Mouse (Mus musculus): ENCODE measurements around the gene Ccdc170. TPM values are rescaled to one million over a fixed set of nuclear protein-coding genes. Genes with fewer than 3 reads are reported as not detected.
A peak's percentile ranks its signal among the peaks of the same experiment; 100 is the strongest.
"Not testable (repeated sequence)": the region's sequence is repeated elsewhere in the genome, so short reads cannot be mapped to it uniquely, and the experiment has no call there.

Ccdc170 gene
- total RNA-seq, 2 experiments from 2014 or later, result 0.52 to 0.64 TPM

DNA sequence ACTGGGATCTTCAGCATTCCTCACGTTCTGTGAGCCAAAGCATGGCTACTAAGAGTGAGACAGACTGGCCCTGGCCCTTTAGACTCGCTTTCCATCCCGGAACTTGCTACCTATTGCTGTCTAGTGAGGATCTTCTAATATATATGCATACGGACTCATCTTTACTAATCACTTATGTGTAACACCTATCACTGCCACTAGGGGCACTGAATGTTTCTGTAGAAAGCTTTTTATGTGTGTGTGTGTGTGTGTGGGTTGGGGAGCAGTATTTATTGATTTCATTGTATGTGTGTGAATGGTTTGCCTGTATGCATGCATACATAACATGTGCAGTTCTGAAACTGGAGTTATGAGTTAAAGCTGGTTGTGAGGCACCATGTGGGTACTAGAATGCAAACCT is 111.5 kb downstream of the Ccdc170 start:
- no peak for DNase-seq (ENCODE audit: low spot score in 2 of 2)
- intact Hi-C loops (cut with DNase I), result no loop called here

DNA sequence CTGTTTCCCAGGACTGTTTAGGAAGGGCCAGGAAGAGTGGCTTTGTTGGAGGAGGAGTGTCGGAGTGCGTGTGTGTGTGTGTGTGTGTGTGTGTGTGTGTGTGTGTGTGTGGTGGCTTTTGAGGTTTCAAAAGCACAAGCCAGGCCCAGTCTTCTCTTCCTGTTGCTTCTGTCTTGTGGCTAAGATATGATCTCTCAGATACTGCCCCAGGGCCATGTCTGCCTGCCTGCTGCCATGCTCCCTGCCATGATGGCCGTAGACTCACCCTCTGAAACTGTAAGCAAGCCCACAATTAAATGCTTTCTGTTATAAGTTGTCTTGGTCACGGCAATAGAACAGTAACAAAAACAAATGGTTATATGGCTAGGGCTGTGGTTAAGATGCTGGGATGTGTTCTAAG is 114.9 kb downstream of the Ccdc170 start:
- DNase-seq (ENCODE audit: low spot score in 2 of 2), result no peak
- intact Hi-C loops (cut with DNase I), result no loop called here

DNA sequence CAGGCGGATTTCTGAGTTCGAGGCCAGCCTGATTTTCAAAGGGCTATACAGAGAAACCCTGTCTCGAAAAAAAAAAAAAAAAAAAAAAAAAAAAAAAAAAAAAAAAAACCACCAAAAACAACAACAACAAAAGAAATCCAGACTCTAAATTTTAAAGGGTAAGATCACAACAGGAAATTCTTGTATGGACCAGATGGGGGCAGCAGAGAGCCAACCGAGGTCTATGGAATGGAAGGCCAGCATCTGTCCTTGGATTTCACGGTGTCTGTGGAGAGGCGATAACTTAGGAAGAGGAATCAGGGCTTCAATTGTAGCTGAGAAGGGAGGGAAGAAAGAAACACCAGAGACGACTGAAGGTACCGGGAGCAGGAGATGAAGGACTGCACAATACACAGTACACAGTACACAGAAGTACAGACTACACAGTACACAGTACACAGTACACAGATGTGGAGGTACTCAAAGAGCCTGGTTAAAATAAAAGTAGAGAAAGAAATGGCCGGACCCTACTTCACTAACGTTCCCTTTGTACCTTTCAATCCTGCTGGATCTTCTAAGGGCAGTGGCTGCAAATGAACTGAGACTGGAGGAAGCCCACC is 116.0 kb downstream of the Ccdc170 start:
- intact Hi-C loops (cut with DNase I), result no loop called here
- peak; percentile 18 to 50 for DNase-seq (ENCODE audit: low spot score in 2 of 2)

DNA sequence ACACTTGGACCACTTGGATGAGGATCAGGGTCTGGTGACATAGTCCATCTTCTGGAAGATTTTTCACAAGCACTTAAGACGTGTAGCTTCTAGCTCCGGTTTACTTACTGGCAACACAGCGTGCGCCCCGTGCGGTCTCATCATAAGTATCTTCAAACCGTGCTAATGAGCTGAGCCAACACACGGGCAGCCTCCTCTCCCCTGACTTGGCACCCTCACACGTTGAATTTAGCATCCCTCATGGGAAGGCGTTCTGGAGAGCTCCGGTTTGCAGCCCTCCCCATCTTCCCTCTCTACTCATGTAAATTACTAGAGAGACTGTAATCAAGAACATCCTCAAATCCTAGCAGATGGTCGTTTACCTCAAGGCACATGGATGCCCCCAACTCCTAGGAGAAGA is 116.6 kb downstream of the Ccdc170 start:
- DNase-seq (ENCODE audit: low spot score in 2 of 2), result peak; percentile 6 to 12
- intact Hi-C loops (cut with DNase I), result no loop called here

DNA sequence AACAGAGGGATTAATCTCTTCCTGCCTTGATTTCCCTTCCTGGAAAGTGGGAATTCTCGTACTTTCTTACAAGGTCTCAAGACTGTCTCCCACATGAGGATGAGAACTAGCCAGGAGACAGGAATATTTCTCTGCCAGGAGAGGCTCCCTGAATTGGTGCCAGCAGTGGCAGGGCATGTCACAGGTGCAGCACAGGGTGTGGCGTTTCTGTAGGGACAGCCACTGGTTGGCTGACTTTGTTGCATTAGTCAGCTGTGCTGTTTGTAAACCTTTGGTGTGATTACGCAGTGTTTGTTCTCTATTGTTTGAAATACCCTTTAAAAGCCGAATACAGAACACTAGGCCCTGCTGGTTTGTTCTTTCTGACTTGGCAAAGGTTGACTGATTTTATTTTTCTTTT is 117.3 kb downstream of the Ccdc170 start:
- DNase-seq (ENCODE audit: low spot score in 2 of 2), result no peak
- intact Hi-C loops (cut with DNase I), result no loop called here

DNA sequence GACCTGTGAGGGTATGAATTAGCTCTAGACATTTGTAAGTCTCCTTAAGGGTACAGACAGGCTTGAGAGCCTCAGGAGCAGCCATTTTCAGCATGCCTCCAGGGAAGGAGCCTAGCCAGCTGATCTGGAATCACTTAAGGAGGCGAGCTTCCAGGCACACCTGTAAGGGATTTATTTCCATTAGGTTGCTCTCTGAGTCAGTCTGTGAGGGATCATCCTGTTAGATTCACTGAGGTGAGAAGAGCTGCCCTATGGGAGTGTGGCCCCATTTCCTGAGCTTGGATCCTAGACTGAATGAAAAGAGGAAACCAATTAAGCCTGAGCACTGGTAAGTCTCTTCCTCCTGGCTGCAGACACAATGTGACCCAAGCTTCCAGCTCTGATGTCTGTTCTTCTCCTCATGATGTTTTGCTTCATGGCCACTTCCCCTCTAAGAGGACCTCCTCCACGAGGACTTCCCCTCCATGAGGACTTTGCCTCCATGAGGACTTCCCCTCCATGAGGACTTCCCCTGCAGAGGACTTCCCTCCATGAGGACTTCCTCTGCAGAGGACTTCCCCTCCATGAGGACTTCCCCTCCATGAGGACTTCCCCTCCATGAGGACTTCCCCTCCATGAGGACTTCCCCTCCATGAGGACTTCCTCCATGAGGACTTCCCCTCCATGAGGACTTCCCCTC is 118.6 kb downstream of the Ccdc170 start:
- DNase-seq (ENCODE audit: low spot score in 2 of 2), result no peak
- intact Hi-C loops (cut with DNase I), result no loop called here

DNA sequence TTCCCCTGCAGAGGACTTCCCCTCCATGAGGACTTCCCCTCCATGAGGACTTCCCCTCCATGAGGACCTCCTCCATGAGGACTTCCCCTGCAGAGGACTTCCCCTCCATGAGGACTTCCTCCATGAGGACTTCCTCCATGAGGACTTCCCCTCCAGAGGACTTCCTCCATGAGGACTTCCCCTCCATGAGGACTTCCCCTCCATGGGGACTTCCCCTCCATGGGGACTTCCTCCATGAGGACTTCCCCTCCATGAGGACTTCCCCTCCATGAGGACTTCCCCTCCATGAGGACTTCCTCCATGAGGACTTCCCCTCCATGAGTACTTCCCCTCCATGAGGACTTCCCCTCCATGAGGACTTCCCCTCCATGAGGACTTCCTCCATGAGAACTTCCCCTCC is 119.3 kb downstream of the Ccdc170 start:
- DNase-seq (ENCODE audit: low spot score in 2 of 2); intact Hi-C loops (cut with DNase I): not testable (repeated sequence)

DNA sequence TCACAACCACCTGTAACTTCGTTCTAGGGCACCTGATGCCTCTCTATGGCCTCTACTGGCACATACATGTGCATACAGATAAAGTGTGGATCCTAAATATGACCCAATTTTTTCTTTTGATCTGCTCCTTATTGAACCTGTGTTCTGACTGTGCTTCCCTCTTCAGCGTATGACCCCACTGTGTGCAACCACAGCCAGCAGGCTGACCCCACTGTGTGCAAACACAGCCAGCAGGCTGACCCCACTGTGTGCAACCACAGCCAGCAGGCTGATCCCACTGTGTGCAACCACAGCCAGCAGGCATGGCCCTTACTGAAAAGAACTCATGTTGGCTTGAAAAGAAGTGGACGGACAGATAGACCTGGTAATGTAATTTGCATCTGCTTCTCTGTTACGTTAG is 120.2 kb downstream of the Ccdc170 start:
- intact Hi-C loops (cut with DNase I), result no loop called here
- no peak for DNase-seq (ENCODE audit: low spot score in 2 of 2)

DNA sequence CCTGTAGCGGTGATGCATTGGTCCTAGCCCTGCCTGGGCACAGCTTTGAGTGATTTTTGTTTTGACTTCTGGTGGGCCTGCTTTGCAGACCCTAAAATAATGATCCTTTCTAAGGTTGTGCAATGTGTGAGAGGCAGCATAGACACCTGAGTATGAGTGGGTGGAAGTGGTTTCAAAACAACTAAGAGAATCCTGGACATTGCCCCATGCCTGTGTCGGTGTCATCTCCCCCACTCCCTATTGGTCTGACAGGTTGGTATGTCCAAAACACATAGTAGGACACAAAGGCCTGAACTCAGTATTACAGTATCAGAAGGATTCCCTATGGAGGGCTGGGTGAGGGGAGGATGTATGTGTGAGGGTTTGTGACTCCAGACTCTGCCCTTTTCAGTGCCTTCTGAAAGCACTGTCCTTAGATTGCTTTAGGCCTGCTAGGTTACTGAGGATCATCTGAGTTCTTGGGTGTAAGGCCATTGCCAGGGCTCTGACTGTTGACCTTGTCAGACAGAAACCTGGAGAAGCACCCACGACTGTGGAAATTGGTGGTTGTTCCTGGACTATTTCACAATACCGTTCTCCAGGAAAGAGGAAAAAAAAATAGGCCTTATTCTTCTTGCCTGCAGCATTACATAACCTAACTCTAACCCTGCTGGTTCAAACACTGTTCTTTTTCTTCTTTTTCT is 122.4 kb downstream of the Ccdc170 start:
- DNase-seq (ENCODE audit: low spot score in 2 of 2), result no peak
- intact Hi-C loops (cut with DNase I), result no loop called here

DNA sequence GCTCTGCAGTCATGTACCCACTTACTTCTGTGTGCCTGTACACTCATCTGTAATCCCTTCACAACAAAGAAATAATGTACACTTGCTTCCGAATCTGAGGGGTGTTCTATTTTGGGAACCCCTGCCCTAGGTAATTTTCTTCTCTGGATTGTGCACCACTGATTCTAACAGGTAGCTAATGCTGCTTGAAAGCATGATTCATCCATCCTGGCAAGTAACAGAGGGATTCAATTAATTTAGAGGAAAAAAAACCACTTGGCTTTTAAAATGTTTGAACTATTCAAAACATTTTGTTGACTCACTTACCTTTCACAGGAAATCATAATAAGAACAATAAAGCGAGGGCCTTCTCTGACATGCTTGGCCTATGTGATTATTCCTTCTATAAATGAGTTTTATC is 127.9 kb downstream of the Ccdc170 start:
- intact Hi-C loops (cut with DNase I), result no loop called here
- DNase-seq (ENCODE audit: low spot score in 2 of 2), result no peak

DNA sequence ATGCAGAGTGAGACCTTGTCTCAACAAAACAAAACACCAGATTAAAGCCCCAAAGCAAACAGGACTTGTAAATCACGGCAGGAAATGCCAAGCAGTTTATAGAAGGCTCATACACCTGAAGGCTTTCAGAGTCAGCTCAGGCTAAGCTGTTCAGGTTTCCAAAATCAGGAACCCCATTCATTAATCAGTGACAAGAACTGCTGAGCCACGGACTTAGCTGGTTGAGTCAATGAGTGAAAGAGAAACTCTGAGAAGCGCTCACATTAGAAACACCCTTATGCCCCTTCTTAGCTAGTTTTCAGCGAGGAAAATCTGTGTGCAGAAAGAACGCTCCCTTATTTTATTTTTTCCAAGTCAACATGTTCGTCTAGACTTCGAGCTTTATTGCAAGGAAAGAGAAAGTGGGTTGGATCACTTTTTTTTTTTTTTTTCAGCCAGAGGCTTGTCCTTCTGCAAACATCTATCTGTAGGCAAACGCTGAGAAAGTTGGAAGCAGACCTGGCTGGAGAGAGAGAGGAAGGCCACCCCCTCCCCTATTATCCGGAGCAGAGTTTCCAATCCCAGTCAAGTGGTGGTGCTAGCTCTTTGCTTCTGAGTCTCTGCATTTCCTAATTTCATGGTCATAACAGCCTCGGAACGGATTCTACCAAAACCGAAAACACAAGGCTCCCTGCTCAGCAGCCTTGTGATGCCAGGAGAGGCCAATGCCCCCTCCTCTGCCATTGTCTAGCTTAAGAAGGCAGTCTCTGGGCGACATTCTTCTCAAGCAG is 129.3 kb downstream of the Ccdc170 start, which contains the start of gene Esr1:
Gene Esr1 (plus strand): TSS at position 208 of the 770 bp plus-strand sequence.
- intact Hi-C loops (cut with DNase I), result no loop called here
- DNase-seq (ENCODE audit: low spot score in 2 of 2), result peak in 1 of 2 experiments; percentile 6

Other genes starting within 250 kb of the Ccdc170 start
- gene Akap12, start 216.1 kb upstream of the Ccdc170 start, total RNA-seq (2021), result 10 to 100 TPM; 15.9 to 16.5 TPM
- 10 to 100 TPM; 10.0 to 11.5 TPM for gene Zbtb2, start 94.4 kb upstream of the Ccdc170 start, total RNA-seq (2021)
- 10 to 100 TPM; 28.9 to 48.9 TPM for gene Rmnd1, start 50.1 kb upstream of the Ccdc170 start, total RNA-seq (2021)
- gene Armt1, start 50.0 kb upstream of the Ccdc170 start, total RNA-seq (2021), result 10 to 100 TPM; 20.7 to 22.4 TPM
- gene Esr1, start 129.1 kb downstream of the Ccdc170 start, total RNA-seq (2021), result 1 to 10 TPM; 2.3 to 3.4 TPM

Data from left cerebral cortex, postnatal 36 days (tissue).